Mouse (Mus musculus): ENCODE measurements around the gene Rnf146.
A peak's percentile ranks its signal among the peaks of the same experiment; 100 is the strongest.
"Not testable (repeated sequence)": the region's sequence is repeated elsewhere in the genome, so short reads cannot be mapped to it uniquely, and the experiment has no call there.

The Rnf146 gene

GRCm38 (mm10) chr10:29362197-29362900 lies at the start of gene Rnf146:
Gene Rnf146 (minus strand): TSS chr10:29362442.
- no peak for DNase-seq

GRCm38 (mm10) chr10:29402656-29403268 lies 40.5 kb upstream of the Rnf146 start:
- no peak for DNase-seq

- not testable (repeated sequence) for DNase-seq
Measured at GRCm38 (mm10) chr10:29394890-29395289, 32.6 kb upstream of the Rnf146 start.

GRCm38 (mm10) chr10:29381558-29381957 lies 19.3 kb upstream of the Rnf146 start:
- no peak for DNase-seq

DNA sequence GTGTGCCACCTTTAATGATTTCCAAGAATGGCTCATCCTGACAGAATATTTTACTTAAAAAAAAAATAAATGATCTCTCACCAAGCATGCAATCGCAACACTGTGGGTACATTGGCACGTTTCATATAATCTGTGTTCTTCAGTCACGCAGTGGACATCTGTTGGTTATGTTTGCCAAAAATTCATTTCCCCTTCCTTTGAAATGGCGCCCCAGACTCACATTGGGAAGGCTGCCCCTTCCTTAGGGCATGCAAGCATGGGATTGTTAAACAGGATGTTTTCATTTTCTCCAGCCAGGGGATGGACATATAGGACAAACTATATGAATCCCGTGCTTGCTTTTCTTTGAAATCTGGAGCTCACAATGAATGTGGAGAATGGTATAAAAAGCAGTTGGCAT lies 11.8 kb upstream of the Rnf146 start:
- no peak for DNase-seq

DNA sequence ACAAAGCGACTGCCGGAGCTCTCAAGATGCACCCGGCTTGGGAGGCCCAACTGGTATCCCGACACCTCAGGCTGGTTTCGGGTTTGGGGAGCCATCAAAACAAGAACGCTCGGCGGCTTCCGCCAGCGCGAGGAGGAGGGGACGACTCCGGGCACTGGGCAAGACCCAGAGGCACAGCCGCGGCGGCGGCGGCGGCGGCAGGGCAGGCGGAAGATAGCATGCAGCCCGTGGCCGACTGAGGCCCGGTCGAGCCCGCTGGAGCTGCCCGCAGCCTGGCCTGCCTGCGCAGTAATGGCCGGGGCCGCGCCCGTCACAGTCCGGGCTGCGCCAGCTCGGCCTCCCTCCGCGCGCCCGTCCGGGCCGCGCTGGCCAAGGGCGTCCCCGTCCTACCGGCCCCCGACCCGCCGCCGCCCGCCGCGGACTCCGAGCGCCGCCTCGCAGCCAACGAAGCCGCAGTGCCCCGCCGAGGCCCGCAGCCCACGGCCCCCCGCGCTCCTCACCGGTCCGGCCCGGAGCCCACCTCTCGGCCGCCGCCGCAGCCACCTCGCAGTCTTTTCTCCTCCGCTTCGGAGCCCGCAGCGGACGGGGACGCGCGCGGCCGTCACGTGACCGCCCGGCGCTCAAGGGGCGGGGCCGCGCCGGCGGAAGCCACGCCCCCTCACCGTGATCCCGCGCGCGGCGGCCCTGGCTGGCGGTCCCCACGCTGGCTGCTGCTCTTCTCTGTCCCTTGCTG lies 612 bp downstream of the Rnf146 start:
- DNase-seq: peak; percentile 90

GRCm38 (mm10) chr10:29361095-29361463 lies 1.2 kb downstream of the Rnf146 start:
- DNase-seq: no peak

DNA sequence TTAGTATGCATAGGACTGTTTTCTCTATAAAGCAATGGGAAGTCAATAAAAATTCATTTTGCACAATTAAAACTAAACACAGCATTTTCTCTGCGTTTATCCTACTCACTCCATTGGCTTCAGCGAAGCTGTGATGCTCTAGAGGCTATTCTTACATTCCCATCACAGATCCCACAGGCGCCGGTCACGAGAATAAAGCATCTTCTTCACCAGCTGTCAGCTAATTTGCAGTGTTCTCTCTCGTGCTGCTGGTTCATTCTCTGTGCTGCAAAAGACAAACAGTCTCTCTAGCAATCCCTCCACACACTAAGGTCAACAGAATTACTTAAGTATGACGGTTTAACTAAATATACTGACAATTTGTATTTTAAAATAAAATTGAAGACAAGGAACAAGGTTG lies 8.1 kb downstream of the Rnf146 start:
- DNase-seq: no peak

- no peak for DNase-seq
Measured at GRCm38 (mm10) chr10:29352575-29352974, 9.7 kb downstream of the Rnf146 start.

DNA sequence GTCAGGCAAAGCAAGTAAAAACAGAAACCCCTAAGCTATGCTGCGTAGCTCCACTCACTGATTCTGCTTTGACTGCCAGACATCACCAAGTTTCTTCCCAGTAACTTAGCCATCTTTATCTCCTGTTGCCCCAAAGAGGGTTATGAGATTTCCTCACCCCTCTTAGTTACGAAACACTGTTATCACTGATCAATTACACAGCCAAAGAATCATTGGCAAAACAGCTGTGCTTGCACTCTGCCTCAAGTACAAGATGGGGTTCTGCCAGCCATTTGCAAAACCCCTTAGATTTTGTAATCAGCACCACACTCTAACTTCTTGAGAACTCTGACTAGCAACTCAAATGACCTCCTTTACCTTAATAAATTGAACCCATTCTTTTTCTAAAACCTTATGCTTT lies 10.8 kb downstream of the Rnf146 start:
- no peak for DNase-seq

DNA sequence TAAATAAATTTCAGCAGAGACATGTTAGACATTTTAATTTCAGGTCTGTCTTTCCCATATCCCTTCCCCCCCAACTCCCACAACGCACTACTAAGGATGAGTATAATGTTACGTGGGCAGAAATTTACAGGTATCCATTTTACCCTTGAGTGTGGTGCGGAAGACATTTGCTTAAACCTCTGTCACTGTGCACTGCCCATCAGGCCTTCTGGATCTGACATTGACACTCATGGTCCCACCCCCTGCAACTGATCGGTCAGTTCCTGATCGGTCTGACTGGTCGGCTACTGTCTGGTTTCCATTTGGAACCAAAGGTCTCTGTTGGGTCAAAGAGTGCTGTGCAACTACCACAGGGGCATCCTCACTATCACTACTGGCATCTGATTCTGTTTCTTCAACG lies 15.6 kb downstream of the Rnf146 start:
- no peak for DNase-seq

GRCm38 (mm10) chr10:29344232-29344631 lies 18.0 kb downstream of the Rnf146 start:
- no peak for DNase-seq

DNA sequence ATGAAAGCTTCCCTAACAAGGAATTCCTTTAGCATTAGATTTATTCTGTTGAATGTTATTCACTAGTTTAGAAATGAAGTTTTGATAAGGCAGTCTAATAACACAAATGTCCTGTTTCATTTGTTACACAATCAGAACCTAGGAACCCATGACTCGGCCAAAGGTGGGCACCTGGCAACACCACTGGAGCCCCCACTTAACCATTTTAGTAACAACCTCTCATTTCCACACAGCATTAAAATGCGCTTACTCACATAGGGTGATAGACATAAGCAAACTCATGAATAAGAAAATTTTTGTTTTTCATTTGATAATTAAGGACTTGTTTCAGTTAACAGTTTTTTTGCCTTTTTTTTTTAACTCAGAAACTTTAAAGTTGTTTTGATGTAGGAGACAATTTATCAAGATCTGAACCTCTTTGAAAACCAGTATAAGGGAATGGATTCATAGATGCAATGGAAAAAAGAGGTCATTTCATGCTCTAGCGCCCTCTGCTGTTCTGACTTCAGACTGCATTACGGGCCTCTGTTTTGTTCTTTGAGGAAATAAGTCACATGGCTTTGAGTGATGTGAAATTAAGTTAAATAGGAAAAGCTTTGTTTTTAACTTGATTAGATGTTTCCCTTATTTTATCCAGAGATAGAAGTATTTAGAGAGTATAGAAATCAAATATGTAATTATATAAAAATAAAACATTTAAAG lies 23.7 kb downstream of the Rnf146 start:
- DNase-seq: peak; percentile 66

- no peak for DNase-seq
Measured at GRCm38 (mm10) chr10:29333836-29334235, 28.4 kb downstream of the Rnf146 start.

- DNase-seq: no peak
Measured at GRCm38 (mm10) chr10:29324817-29325216, 37.4 kb downstream of the Rnf146 start.

GRCm38 (mm10) chr10:29313905-29314304 lies 48.3 kb downstream of the Rnf146 start:
- no peak for DNase-seq

DNA sequence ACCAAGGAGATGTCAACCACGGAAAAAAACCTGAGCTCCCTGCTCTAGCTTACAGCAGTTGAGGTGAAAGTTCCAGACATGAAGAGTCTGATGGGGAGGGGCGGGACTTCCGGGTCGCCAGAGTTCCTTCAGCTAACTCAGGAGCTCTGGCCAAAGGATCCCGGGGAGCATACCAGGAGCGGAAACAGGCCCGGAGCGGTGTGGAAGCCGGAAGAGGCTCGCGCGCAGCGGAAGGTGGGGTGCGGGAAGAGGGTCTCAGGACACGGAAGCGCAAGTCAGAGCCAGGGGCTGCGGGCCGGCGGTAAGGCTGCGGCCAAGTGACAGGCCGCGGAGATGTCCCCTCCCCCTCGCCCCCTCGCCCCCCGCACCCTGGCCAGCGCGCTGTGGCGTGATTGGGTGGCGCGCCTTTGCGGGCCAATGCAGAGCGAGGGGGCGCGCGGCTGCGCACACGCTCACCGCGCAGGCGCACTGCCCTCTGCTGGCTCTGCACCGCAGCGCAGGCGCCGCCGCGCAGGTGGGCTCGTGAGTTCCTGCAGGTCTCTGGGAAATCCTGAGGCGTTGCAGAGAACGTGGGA lies 49.1 kb downstream of the Rnf146 start, which contains the start of gene Echdc1:
Gene Echdc1 (plus strand): TSS at position 103 of the 575 bp plus-strand sequence.
- peak; percentile 87 for DNase-seq

- no peak for DNase-seq
Measured at GRCm38 (mm10) chr10:29311480-29312219, 50.6 kb downstream of the Rnf146 start.

DNA sequence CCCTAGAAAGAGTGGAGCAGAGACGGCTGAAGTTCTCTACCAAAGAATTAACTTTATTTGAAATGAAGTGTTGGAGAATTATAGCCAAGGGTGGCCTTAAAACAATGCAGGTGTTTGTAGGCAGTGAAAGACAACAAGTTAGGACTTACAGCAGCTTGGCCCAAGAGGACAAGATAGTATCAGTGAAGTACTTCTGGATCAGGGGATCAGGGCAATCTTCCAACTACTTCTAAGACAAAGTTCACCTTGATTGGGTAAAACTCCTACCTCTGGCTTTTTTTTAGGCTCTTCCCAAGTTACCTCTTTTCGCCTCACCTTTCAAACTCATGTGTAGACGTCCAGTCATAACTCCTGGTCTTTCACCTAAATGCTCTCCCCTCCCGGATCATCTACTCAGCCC lies 60.0 kb downstream of the Rnf146 start:
- no peak for DNase-seq
